Mouse (Mus musculus) bone marrow, adult 2 months (tissue): ENCODE results near the gene Eml2.

Source experiments
- CTCF ChIP-seq: fragments of 200-500 bp; IDR thresholded peaks from 2 replicates; pipeline ENCODE4 v1.5.1; 2011; ENCODE audit warnings: low read length, control low read depth; ENCODE audit not compliant: control insufficient read depth, insufficient read depth
- POLR2A ChIP-seq: fragments of 200-500 bp; IDR thresholded peaks from 2 replicates; pipeline ENCODE4 v1.6.1; 2011; ENCODE audit warnings: low read depth, mild to moderate bottlenecking, control low read depth, low read length, borderline replicate concordance; ENCODE audit not compliant: control insufficient read depth

DNA sequence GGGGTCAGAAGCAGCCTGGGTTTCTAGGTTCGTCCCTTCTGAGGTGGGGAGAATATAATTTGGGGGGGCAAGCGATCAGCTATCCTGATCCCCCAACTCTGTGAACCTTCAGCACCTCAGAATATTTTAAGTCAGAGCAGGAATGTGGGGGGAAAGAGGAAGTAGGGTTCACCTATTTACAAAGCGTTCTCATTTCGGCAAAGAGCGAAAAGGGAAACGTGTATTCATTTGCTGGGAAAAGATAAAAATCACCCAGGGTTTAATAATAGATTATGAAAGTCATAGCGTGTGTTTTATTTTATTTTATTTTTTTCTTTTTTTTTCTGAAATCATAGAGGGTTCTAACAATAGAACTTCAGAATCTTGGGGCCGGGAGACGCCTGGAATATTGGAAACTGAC, 38.7 kb downstream of the Eml2 start:
- TF ChIP-seq CTCF, result no peak
- no peak for TF ChIP-seq POLR2A
